Comparison of ENCODE assay signal across 10 mouse cellular contexts in genomic region chr1:39555556-39556415, GRCm38 (mm10). TPM values are rescaled to one million over a fixed set of nuclear protein-coding genes. Genes with fewer than 3 reads are reported as not detected.
DNase-seq lines count a peak whose midpoint lies in the region; ATAC-seq lines count a peak whose summit lies in the region.
"Had no signal": no experiment of that assay in that cellular context is flagged by ENCODE, and none has a peak within 500 bp of the region (broad histone marks: within the 10 kb centered on the region; RNA-seq: fewer than 3 reads in every experiment).

No protein-coding gene starts in this region.

- no peaks in the 10 kb centered on the region for H3K9me3 ChIP-seq in heart, embryonic 16.5 days (replicated peaks; ENCODE audit: control insufficient read depth, low read length)
- H3K9me3 ChIP-seq: limb, embryonic 13.5 days had no signal

- no peak overlapping the region for H3K9ac ChIP-seq in heart, embryonic 16.5 days (ENCODE audit: low read length)
- H3K9ac ChIP-seq: limb, embryonic 13.5 days had no signal

- no peak; the same call in 1 of the 2 replicates for ATAC-seq in heart, embryonic 16.5 days (replicated peaks; ENCODE audit: extremely low read depth, insufficient read depth, low FRiP score)
- ATAC-seq in activated CD4-positive, CD25-positive, alpha-beta regulatory T cell, adult 4 months = peak; percentile 23
- ATAC-seq: forebrain, embryonic 16.5 days had no signal

- H3K4me1 ChIP-seq in heart, embryonic 16.5 days (ENCODE audit: control insufficient read depth, insufficient read depth, low read length) = peaks cover 3% of the 10 kb centered on the region; the same call in 1 of the 2 replicates
- H3K4me1 ChIP-seq: limb, embryonic 13.5 days had no signal

- H3K4me3 ChIP-seq in heart, embryonic 16.5 days (ENCODE audit: low read length) = no peak overlapping the region
- H3K4me3 ChIP-seq: limb, embryonic 13.5 days had no signal

- no peaks in the 10 kb centered on the region for H3K27me3 ChIP-seq in heart, embryonic 16.5 days (ENCODE audit: control insufficient read depth, insufficient read depth, low read length)
- H3K27me3 ChIP-seq: limb, embryonic 13.5 days had no signal

- no peak overlapping the region; the same call in 1 of the 2 replicates for H3K4me2 ChIP-seq in heart, embryonic 16.5 days (ENCODE audit: low read depth, low read length)
- H3K4me2 ChIP-seq: limb, embryonic 13.5 days had no signal

- no peak for DNase-seq in heart, adult 9 months (ENCODE audit: low spot score in 2 of 2)
- peak; percentile 68 for DNase-seq in 416B (ENCODE audit: low read depth)
- DNase-seq in left cerebral cortex, adult 9 months (ENCODE audit: low spot score in 2 of 2) = peak; percentile 82 to 88
- DNase-seq in cerebellum, adult 11-12 months = no peak
- no peak for DNase-seq in cerebellum, adult 8-10 months
- DNase-seq in lung, postnatal 14 days = no peak

- 46% methylated on average over 9 of the region's 9 CpGs for WGBS in heart, embryonic 16.5 days

- H3K36me3 ChIP-seq in heart, embryonic 16.5 days (ENCODE audit: control insufficient read depth, insufficient read depth) = peaks cover 22% of the 10 kb centered on the region

- H3K27ac ChIP-seq in heart, embryonic 16.5 days (ENCODE audit: low read length) = peak overlapping the region; percentile 39; the same call in 1 of the 2 replicates
- H3K27ac ChIP-seq: limb, embryonic 13.5 days had no signal

RNA-seq across cellular contexts. Expression of gene Cnot11, which starts 21.0 kb away (rescaled TPM):
- polyA plus RNA-seq in heart, embryonic 16.5 days (2015; fragmentation: Nextera tagmentation; extraction: Ambion mirVana) = 13.2 and 14.6 TPM in 2 replicates
- polyA plus RNA-seq in activated CD4-positive, CD25-positive, alpha-beta regulatory T cell, adult 4 months (2017; shearing (Covaris generic)) = 1 to 10 TPM; 3.0 to 5.6 TPM

RNA-seq across cellular contexts. Expression of gene Rnf149, which starts 21.4 kb away (rescaled TPM):
- 13.9 and 14.0 TPM in 2 replicates for polyA plus RNA-seq in heart, embryonic 16.5 days (2015; fragmentation: Nextera tagmentation; extraction: Ambion mirVana)
- 10 to 100 TPM; 19.8 to 26.7 TPM for polyA plus RNA-seq in activated CD4-positive, CD25-positive, alpha-beta regulatory T cell, adult 4 months (2017; shearing (Covaris generic))

Comparison
In these comparisons a context has a peak if more than half of its experiments do, and no peak if none do; other contexts are left out.
1. DNase-seq: peak in 416B (single experiment) and left cerebral cortex, adult 9 months (2 of 2); none in heart, adult 9 months (0 of 2), cerebellum, adult 11-12 months (single experiment), cerebellum, adult 8-10 months (single experiment) and lung, postnatal 14 days (single experiment).